Mouse (Mus musculus) hindbrain, embryonic 12.5 days (tissue): ENCODE measurements at regions not wholly inside any gene's neighbourhood (a gene's known extent, or its start where the extent isn't known, plus 50 kb on each side); places are given as distances from the start of the nearest gene placed in this dataset.

Experiments
- ATAC-seq: fragments of 200-750 bp; cut with Nextera tagmentation; 2 replicates; pipeline ENCODE4 v1.8.0; 2017; ENCODE audit warnings: moderate TSS enrichment; ENCODE audit not compliant: low FRiP score
- H3K27ac ChIP-seq: fragments of 300-500 bp; sonication (generic); 2 replicates; pipeline ENCODE4 v1.5.1; 2016; ENCODE audit warnings: mild to moderate bottlenecking
- H3K27me3 ChIP-seq: fragments of 300-500 bp; sonication (generic); 2 replicates; pipeline ENCODE4 v1.6.1; 2016; ENCODE audit warnings: mild to moderate bottlenecking
- H3K36me3 ChIP-seq: fragments of 300-500 bp; sonication (generic); 2 replicates; pipeline ENCODE4 v1.6.1; 2016; ENCODE audit warnings: mild to moderate bottlenecking
- H3K4me1 ChIP-seq: fragments of 300-500 bp; sonication (generic); 2 replicates; pipeline ENCODE4 v1.6.1; 2016
- H3K4me2 ChIP-seq: fragments of 300-500 bp; sonication (generic); replicated peaks from 2 replicates; pipeline ENCODE4 v1.6.1; 2016; ENCODE audit warnings: mild to moderate bottlenecking
- H3K4me3 ChIP-seq: fragments of 300-500 bp; sonication (generic); 2 replicates; pipeline ENCODE4 v1.5.1; 2016; ENCODE audit warnings: mild to moderate bottlenecking
- H3K9ac ChIP-seq: fragments of 300-500 bp; sonication (generic); 2 replicates; pipeline ENCODE4 v1.6.1; 2016; ENCODE audit warnings: mild to moderate bottlenecking, moderate library complexity
- H3K9me3 ChIP-seq: fragments of 300-500 bp; sonication (generic); replicated peaks from 2 replicates; pipeline ENCODE4 v1.6.1; 2016; ENCODE audit warnings: mild to moderate bottlenecking
- WGBS: fragments of 180-500 bp; shearing (Covaris S2); methylation state at CpG from one replicate; pipeline ENCODE4 v1.1.7; 2016; 5-methylcytosine and 5-hydroxymethylcytosine counted together

GRCm38 (mm10) chr15:96197413-96197812, 89.9 kb upstream of the Arid2 start:
- H3K9ac ChIP-seq, result no peak overlapping the region
- WGBS, result 86% methylated on average over 10 of the region's 10 CpGs
- H3K27me3 ChIP-seq, result no peaks in the 10 kb centered on the region
- ATAC-seq, result no peak
- no peaks in the 10 kb centered on the region for H3K36me3 ChIP-seq
- no peak overlapping the region for H3K4me2 ChIP-seq
- H3K27ac ChIP-seq, result no peak overlapping the region
- H3K4me1 ChIP-seq, result no peaks in the 10 kb centered on the region
- no peaks in the 10 kb centered on the region for H3K9me3 ChIP-seq
- no peak overlapping the region for H3K4me3 ChIP-seq

DNA sequence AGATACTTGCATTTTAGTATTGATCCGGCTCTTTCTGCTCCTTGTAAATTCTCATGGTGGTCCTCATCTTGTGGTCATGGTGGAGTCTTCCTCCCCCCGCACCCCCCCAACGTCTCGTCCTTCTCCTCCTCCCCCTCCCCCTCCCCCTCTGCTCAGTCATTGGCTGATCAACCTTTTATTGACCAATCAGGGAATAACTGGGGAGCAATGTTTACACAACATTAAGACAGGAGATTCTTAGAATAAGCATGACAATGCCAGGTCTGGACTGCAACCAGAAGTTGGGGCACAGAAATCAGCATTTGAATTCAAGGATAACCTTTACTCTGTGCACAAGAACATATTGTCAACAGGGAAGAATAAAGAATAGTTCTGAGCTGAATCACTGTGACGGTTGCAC, 89.4 kb upstream of the Arid2 start:
- ATAC-seq, result no peak
- no peaks in the 10 kb centered on the region for H3K27me3 ChIP-seq
- H3K9ac ChIP-seq, result no peak overlapping the region
- H3K4me3 ChIP-seq, result no peak overlapping the region
- H3K36me3 ChIP-seq, result no peaks in the 10 kb centered on the region
- no peaks in the 10 kb centered on the region for H3K9me3 ChIP-seq
- H3K4me1 ChIP-seq, result no peaks in the 10 kb centered on the region
- WGBS, result 58% methylated on average over 5 of the region's 5 CpGs
- H3K27ac ChIP-seq, result no peak overlapping the region
- no peak overlapping the region for H3K4me2 ChIP-seq

DNA sequence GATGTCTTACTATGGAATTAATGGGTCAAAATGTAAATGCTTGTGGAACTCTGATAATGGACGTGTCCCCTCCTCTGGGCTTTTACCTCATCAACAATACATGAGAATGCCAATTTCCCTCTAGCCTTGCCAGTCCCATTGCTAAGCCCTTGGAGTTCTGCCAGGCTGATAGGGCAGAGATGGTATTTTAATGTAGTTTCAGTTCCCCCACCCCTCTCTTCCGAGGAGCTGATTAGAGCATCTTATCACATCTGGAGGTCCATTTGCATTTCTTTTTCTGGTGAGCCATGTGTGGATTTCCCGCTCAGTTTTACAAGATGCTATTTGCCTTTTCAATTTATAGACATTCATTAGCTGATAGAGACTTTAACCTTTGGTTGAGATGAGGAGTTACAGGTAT, 86.0 kb upstream of the Arid2 start:
- H3K27me3 ChIP-seq, result no peaks in the 10 kb centered on the region
- no peaks in the 10 kb centered on the region for H3K9me3 ChIP-seq
- no peaks in the 10 kb centered on the region for H3K4me1 ChIP-seq
- H3K36me3 ChIP-seq, result no peaks in the 10 kb centered on the region
- no peak overlapping the region for H3K9ac ChIP-seq
- no peak for ATAC-seq
- WGBS, result 68% methylated on average over 3 of the region's 3 CpGs
- no peak overlapping the region for H3K4me3 ChIP-seq
- H3K27ac ChIP-seq, result no peak overlapping the region
- no peak overlapping the region for H3K4me2 ChIP-seq

DNA sequence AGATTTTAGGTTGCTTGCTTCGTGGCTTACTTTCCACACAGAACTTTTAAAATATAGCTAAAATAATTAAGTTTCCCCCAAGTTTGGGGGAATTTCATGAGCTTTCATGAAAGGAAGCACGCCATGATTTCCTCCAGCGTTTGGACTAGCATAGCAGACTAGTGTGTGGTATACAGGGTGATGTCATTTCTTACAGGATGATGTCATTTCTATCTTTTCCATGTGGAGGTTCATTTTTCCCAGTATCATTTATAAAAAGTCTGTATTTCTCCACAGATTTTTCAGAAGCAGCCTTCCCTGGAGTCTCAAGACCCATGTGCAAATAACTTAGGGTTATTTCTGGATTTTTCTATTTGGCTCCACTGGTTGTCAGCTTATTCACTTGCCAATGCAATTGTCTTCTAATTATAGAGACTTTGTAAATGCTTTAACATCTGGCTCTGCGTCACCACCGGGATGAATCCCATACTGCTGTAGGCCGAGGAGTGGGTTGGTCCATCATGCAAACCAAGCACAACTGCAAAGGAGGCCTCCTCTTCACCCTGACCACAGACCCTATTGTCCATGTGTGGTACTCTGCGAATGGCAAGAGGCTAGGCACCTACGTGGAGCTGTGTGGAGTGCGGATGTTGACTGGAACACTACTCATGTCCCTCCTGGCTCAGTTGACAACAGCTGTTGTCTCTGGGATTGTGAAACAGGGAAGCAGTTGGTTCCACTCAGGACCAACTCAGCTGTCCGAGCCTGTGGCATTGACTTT, 85.4 kb upstream of the Arid2 start:
- no peaks in the 10 kb centered on the region for H3K9me3 ChIP-seq
- no peaks in the 10 kb centered on the region for H3K4me1 ChIP-seq
- H3K9ac ChIP-seq, result no peak overlapping the region
- no peak overlapping the region for H3K4me3 ChIP-seq
- H3K27me3 ChIP-seq, result no peaks in the 10 kb centered on the region
- 93% methylated on average over 10 of the region's 10 CpGs for WGBS
- no peak overlapping the region for H3K27ac ChIP-seq
- H3K4me2 ChIP-seq, result no peak overlapping the region
- H3K36me3 ChIP-seq, result no peaks in the 10 kb centered on the region
- no peak for ATAC-seq

DNA sequence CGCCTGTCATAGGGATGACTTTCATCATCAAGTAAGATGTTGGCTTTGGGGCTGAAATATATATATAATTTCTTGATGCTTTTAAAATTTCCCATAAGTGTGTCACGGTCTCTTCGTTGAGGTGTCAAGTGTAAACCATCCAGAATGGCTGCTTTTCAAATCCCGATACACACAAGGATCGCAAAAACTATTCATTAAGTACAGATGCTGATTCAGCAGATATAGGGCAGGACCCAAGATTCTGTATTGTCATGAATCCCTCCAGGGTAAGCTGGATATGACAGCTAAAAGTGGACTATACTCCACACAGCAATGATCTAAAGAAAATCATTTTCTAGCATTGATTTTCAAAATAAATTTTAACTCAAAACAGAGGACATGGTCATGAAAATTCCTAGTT, 83.1 kb upstream of the Arid2 start:
- Histone ChIP-seq H3K9ac (no peak overlapping the region), H3K4me3 (no peak overlapping the region), H3K9me3 (no peaks in the 10 kb centered on the region), H3K4me2 (no peak overlapping the region), H3K36me3 (no peaks in the 10 kb centered on the region), H3K27me3 (no peaks in the 10 kb centered on the region), H3K4me1 (no peaks in the 10 kb centered on the region), H3K27ac (no peak overlapping the region)
- 95% methylated on average over 5 of the region's 5 CpGs for WGBS
- no peak for ATAC-seq

- ATAC-seq, result no peak
- no peak overlapping the region for H3K9ac ChIP-seq
- H3K4me2 ChIP-seq, result no peak overlapping the region
- H3K9me3 ChIP-seq, result no peaks in the 10 kb centered on the region
- no peak overlapping the region for H3K27ac ChIP-seq
- H3K36me3 ChIP-seq, result no peaks in the 10 kb centered on the region
- H3K4me1 ChIP-seq, result no peaks in the 10 kb centered on the region
- H3K27me3 ChIP-seq, result no peaks in the 10 kb centered on the region
- WGBS, result 81% methylated on average over 5 of the region's 5 CpGs
- no peak overlapping the region for H3K4me3 ChIP-seq
Measured at GRCm38 (mm10) chr15:96204623-96205022, 82.7 kb upstream of the Arid2 start.

GRCm38 (mm10) chr15:96210721-96211400, 76.5 kb upstream of the Arid2 start:
- 91% methylated on average over 11 of the region's 11 CpGs for WGBS
- H3K9me3 ChIP-seq, result no peaks in the 10 kb centered on the region
- H3K4me2 ChIP-seq, result no peak overlapping the region
- H3K4me1 ChIP-seq, result no peaks in the 10 kb centered on the region
- H3K27me3 ChIP-seq, result no peaks in the 10 kb centered on the region
- no peak overlapping the region for H3K9ac ChIP-seq
- H3K4me3 ChIP-seq, result no peak overlapping the region
- H3K27ac ChIP-seq, result no peak overlapping the region
- no peaks in the 10 kb centered on the region for H3K36me3 ChIP-seq
- no peak for ATAC-seq

- no peaks in the 10 kb centered on the region for H3K4me1 ChIP-seq
- H3K27ac ChIP-seq, result no peak overlapping the region
- H3K9me3 ChIP-seq, result no peaks in the 10 kb centered on the region
- 80% methylated on average over 24 of the region's 24 CpGs for WGBS
- no peaks in the 10 kb centered on the region for H3K27me3 ChIP-seq
- no peak overlapping the region for H3K4me3 ChIP-seq
- no peak overlapping the region for H3K9ac ChIP-seq
- no peak overlapping the region for H3K4me2 ChIP-seq
- no peaks in the 10 kb centered on the region for H3K36me3 ChIP-seq
- ATAC-seq, result no peak
Measured at GRCm38 (mm10) chr15:96213541-96214312, 73.6 kb upstream of the Arid2 start.

GRCm38 (mm10) chr15:96217896-96218295, 69.4 kb upstream of the Arid2 start:
- no peak overlapping the region for H3K9ac ChIP-seq
- no peaks in the 10 kb centered on the region for H3K27me3 ChIP-seq
- H3K27ac ChIP-seq, result no peak overlapping the region
- 94% methylated on average over 15 of the region's 15 CpGs for WGBS
- no peaks in the 10 kb centered on the region for H3K4me1 ChIP-seq
- ATAC-seq, result no peak
- H3K4me3 ChIP-seq, result no peak overlapping the region
- H3K36me3 ChIP-seq, result no peaks in the 10 kb centered on the region
- H3K4me2 ChIP-seq, result no peak overlapping the region
- no peaks in the 10 kb centered on the region for H3K9me3 ChIP-seq

DNA sequence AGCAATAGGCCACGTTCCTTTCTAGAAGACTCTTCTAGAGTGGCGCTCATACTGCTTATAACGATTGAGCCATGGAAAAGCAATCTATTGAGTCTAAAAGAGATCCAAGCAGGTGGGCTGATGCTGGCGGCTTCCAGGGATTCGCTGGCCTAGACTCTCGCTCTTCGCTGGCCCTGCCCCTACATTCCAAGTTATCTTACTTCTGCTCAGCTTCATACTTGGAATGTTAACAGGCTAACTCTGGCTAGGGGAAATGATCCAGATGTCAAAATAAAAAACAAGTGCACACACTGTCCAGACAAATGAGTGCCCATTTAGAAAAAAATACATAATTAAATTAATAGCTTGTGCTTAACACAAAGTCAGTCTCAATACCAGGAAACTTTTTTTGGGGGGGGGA, 67.6 kb upstream of the Arid2 start:
- H3K27me3 ChIP-seq, result no peaks in the 10 kb centered on the region
- H3K27ac ChIP-seq, result no peak overlapping the region
- no peak overlapping the region for H3K9ac ChIP-seq
- WGBS, result 86% methylated on average over 7 of the region's 7 CpGs
- no peak overlapping the region for H3K4me3 ChIP-seq
- H3K9me3 ChIP-seq, result no peaks in the 10 kb centered on the region
- H3K4me1 ChIP-seq, result no peaks in the 10 kb centered on the region
- no peak overlapping the region for H3K4me2 ChIP-seq
- H3K36me3 ChIP-seq, result no peaks in the 10 kb centered on the region
- no peak for ATAC-seq

GRCm38 (mm10) chr15:96231969-96232368, 55.3 kb upstream of the Arid2 start:
- Histone ChIP-seq H3K9me3 (no peaks in the 10 kb centered on the region), H3K27me3 (no peaks in the 10 kb centered on the region), H3K4me3 (no peak overlapping the region), H3K27ac (no peak overlapping the region), H3K4me1 (peaks cover 4% of the 10 kb centered on the region; the same call in 1 of the 2 replicates), H3K9ac (no peak overlapping the region), H3K36me3 (no peaks in the 10 kb centered on the region), H3K4me2 (no peak overlapping the region)
- 90% methylated on average over 3 of the region's 3 CpGs for WGBS
- ATAC-seq, result no peak

DNA sequence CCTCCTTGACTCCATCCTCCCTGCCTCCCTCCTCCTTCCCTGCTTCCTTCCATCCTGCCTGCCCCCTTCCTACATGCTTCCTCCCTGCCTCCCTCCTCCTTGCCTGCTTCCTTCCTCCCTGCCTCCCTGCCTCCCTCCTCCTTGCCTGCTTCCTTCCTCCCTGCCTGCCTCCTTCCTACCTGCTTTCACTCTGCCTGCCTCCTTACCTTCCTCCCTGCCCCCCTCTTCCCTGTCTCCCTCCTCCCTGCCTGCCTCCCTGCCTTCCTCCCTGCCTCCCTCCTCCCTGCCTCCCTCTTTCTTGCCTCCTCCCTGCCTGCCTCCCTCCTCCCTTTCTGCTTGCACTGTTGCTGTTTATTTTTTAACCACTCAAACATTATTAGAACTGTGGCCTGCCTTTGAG, 54.2 kb upstream of the Arid2 start:
- H3K9me3 ChIP-seq, result no peaks in the 10 kb centered on the region
- H3K36me3 ChIP-seq, result no peaks in the 10 kb centered on the region
- H3K9ac ChIP-seq, result no peak overlapping the region
- H3K4me3 ChIP-seq, result no peak overlapping the region
- H3K4me1 ChIP-seq, result peaks cover 4% of the 10 kb centered on the region; the same call in 1 of the 2 replicates
- no peak for ATAC-seq
- H3K4me2 ChIP-seq, result no peak overlapping the region
- no peaks in the 10 kb centered on the region for H3K27me3 ChIP-seq
- H3K27ac ChIP-seq, result no peak overlapping the region
